Mouse (Mus musculus): ENCODE measurements around the gene Hgd.

- TF ChIP-seq CTCF (conservative IDR thresholded peaks at IDR 0.05; ENCODE audit: insufficient read depth, insufficient read length, low read depth, low read length): no peak
- TF ChIP-seq POLR2A (IDR thresholded peaks at IDR 0.05; ENCODE audit: low read depth, low read length): no peak
These were observed 29.0 kb upstream of the Hgd start for GRCm38 (mm10) chr16:37550981-37551380.
